Mouse (Mus musculus) layer of hippocampus, postnatal 14 days (tissue): ENCODE measurements around the gene Slc25a17. TPM values are rescaled to one million over a fixed set of nuclear protein-coding genes. Genes with fewer than 3 reads are reported as not detected.

ENCODE experiments used
- DNase-seq, 2 experiments: peaks; one replicate each; pipeline ENCODE4 v3.0.0; 2021 to 2022; ENCODE audit warnings: low spot score in 2 of 2, mixed read lengths in 1 of 2
- long read RNA-seq, 2 experiments: library from polyadenylated mRNA; stranded (forward); transcript quantifications; one replicate each; pipeline ENCODE4 v2.0.0; 2021
- total RNA-seq, 2 experiments: library from RNA; stranded (reverse); gene quantifications; 2 replicates each; pipeline ENCODE4 v1.2.3; 2021

The Slc25a17 gene
- total RNA-seq = 10 to 100 TPM; 57.6 to 63.6 TPM
- long read RNA-seq, experiment 1, transcript Slc25a17-201 (9 exons, 1,724 nt) = major isoform, 59 of 72 reads
- long read RNA-seq, experiment 1, partial matches to known transcripts = 3 of 72 reads
- long read RNA-seq, experiment 1, other reads (novel, unspliced or antisense) = 10 of 72 reads
- long read RNA-seq, experiment 2, transcript Slc25a17-201 (9 exons, 1,724 nt) = major isoform, 69 of 78 reads
- long read RNA-seq, experiment 2, partial matches to known transcripts = 3 of 78 reads
- long read RNA-seq, experiment 2, other reads (novel, unspliced or antisense) = 6 of 78 reads

DNA sequence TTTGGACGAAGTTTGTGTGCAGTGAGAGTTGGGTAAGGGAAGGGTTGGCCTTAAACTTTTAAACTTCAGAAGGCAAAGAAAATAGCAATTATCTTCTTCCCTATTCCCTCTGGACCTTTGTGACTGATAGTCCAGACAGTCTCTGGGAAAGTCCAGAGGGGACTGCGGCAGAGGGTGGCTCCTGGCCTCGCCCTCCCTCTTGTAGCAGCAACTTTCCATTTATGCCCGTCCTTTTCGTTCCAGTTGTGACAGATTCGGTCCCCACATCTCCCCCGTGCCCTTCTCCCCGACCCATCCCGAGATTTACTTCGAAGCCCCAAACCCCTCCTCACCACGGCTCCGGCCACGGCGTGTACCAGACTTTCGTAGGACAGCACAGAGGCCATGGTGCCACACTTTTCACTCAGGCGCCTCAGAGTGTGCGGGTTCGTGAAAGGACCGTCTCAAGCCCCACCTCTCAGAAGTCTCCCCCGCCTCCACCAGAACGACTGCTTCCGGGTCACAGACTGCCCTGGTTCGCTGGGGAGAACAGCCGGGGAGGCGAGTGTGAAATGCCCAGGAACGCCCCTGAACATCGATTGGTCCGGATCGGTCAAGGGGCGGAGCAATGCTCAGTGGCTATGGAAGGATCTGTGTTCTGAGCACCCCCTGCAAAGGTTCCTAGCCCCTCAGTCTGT, at the start of gene Slc25a17:
Gene Slc25a17 (minus strand): TSS at position 468 of the 677 bp plus-strand sequence.
- peak; percentile 88 to 96 for DNase-seq

DNA sequence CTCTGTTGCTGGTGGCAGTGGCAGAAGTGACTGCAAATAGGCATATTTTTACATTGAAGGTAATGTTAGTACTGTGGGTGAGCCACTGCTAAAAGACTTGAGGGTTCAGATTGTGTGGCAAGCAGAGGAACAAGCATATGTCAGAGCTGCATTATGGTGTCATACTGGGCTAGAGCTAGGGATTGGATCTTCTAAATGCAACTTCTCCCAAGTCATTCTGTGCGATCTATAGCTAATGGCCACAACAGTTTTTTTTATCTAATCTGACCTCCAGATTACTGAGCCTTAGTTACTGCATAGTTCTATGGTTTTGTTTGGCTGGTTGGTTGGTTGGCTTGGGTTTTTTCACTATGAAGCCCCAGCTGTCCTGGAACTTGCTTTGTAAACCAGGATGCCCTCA, 47.6 kb upstream of the Slc25a17 start, which contains the start of gene Dnajb7:
Gene Dnajb7 (minus strand): TSS at position 101 of the 400 bp plus-strand sequence.
- no peak for DNase-seq

DNA sequence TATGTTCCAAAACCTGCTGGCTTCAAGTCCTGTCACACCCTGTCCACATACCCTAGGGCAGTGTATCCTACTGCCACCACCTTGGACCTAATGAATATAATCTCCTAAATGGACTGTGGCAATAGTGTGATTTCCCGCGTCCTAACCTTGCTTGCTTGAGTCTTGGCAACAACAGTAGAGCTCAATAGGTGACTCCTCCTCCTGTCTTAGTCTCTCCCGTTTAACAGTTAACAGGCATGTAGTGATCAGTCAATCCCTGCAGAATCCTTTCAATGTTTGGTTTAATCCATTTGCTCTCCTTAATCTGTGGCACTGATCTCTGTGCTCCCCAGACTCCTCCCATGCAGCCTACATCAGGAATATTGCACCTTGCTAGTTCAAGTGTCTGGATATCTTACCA, 44.4 kb upstream of the Slc25a17 start:
- DNase-seq = no peak

DNA sequence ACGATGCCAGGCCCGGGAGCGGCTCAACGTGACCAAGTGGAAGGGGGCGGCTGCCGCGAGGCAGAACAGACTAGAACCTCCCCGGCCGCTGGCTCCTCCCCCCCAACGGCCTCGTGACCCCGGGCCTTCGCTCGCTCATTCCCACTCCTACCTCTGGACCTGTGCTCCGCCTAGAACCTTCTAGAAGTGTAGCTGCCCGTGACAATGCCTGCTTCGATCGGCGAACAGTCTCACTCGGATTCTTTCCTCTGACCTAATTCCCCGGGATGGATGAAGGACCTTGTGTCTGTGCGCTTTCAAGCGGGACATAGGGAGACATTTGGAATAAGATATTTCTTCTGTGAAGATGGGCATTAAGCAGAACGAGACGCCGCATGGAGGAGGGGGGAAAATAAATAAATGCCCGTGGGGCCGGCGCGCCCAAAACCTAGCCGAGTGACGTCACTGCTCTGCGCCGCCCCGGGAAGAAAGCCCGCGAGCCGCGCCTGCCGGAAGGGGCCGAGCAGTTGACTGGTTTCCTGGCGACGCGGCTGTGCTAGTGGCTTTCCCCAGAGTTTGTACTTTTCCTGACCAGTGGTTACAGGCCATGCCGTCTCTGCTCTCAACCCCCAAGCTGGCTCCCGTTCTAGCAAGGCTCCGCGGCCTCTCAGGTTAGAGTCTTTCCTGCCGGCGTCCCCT, 39.2 kb upstream of the Slc25a17 start, which contains the start of the genes St13 and Xpnpep3:
Gene St13 (minus strand): TSS at position 440 of the 678 bp plus-strand sequence.
Gene Xpnpep3 (plus strand): TSS at position 501 of the 678 bp plus-strand sequence.
- DNase-seq = peak; percentile 97 to 99

DNA sequence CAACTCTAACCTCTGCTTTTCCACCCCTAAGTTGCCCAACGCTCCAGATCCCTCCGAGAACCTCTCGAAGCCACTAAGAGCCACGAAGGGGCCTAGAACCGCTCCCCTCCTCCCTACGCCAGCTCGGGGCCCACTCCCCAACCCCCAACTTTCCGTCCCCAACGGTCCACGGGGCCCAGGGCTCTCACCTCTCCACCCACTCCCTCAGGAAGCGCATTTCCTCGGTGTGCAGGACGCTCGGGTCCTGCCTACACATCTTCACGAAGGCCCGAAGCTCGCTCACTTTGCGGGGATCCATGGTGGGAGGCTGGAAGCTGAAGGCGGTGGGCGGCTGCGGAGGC, 38.7 kb upstream of the Slc25a17 start:
- no peak for DNase-seq

DNA sequence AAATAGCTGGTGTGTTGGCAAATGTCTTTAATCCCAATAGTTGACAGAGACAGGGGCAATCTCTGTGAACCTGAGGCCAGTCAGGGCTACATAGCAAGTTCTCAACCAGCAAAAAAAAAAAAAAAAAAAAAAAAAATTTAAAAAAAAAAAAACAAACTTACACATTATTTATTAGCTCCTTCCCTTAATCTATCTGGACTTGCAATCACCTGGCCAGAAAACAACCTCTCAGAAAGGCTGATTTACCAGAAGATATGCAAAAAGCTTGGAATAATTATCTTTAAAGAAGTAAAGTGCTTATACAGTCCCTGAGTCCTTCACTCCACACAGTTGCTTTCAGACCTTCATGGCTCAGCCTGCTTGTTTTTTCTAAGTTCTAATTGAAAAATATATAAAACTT, 37.6 kb upstream of the Slc25a17 start:
- DNase-seq = no peak

DNA sequence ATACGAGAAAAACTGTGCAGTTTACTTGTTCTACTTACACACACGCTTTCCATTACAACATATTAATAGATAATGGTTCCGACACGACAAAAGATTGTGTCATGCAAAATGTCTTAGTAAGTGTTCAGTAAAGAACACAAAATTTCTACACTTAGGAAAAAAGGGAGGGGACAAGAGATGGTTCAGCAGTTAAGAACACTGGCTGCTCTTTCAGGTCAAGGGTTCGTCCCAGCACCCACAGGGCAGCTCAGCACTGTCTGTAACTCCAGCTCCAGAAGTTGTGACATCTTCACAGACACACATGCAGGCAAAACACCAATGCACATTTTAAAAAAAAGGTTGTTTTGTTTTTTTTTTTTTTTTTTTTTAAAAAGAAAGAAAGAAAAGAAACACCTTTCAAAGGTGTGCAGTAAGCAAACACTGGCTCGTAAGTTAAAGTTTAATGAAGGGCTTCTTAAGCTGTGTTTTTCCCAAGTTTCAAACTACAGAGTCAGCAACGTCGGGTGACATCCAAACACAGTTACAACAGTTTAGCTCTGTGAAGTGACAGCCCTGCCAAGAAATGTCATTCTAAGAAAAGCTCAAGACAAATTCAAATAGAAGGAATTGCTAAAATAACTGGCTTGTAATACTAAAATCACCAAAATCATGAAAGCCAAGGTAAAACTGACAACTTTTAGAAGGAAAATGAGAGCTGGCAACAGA, 33.8 kb upstream of the Slc25a17 start:
- no peak for DNase-seq

DNA sequence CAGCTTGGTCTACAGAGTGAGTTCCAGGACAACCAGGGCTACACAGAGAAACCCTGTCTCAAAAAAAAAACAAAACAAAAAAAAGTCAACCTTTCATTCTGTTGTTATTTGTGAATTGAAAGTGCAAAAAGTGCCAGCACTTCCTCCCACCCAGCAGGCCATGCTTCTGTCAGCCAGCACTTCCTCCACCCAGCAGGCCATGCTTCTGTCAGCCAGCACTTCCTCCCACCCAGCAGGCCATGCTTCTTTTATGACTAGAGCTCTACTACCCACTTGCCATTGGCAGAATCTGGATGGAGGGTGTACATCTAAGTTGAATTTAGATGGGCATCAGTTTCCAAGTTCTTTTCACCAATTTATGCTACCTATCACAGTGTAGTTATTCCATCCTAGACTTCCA, 32.4 kb upstream of the Slc25a17 start:
- DNase-seq = peak; percentile 19 to 61

DNA sequence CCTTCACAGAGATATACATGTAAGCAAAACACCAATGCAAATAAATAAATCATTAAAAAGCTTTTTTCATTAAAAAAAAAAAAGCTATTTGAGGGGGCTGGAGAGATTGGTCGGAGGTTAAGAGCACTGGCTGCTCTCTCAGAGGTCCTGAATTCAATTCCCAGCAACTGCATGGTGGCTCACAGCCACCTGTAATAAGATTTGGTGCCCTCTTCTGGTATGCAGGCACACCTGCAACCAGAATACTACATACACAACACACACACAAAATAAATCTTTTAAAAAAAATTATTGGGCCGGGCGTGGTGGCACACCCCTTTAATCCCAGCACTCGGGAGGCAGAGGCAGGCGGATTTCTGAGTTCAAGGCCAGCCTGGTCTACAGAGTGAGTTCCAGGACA, 25.7 kb upstream of the Slc25a17 start:
- no peak for DNase-seq

DNA sequence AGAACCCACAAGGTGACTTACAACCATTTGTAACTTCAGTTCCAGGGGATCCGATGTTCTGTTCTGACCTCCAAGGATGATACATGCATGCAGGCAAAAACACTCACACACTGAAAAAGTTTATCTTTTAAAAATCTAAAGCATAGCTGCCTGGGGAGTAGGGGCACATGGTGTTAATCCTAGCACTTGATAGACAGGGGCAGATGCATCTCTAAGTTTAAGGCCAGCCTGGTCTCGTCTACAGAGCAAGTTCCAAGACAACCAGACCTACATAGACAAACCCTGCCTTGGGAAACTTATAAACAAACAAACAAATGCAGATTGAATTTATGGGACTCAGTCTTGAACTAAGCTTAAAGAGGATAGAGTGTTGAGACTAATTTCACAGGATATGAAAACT, 18.2 kb upstream of the Slc25a17 start:
- DNase-seq = no peak

DNA sequence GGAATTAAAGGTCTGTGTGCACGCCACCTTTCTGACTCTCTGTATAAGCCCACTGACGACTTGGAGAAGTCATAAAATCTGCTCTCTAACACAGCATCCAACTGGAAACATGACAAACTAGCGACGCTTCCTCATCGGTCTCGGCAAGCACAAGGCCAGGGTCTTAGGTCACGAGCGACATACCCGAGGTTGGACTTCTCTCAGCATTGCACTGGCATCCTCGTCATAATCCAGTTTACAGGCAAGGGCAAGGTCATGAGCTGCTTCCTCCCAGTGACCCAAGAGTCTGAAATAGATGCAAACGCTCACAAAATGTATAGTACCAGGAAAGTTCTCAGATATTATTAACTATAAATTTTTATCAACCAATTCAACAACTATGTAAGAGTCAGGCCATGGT, 14.0 kb upstream of the Slc25a17 start:
- DNase-seq = no peak

DNA sequence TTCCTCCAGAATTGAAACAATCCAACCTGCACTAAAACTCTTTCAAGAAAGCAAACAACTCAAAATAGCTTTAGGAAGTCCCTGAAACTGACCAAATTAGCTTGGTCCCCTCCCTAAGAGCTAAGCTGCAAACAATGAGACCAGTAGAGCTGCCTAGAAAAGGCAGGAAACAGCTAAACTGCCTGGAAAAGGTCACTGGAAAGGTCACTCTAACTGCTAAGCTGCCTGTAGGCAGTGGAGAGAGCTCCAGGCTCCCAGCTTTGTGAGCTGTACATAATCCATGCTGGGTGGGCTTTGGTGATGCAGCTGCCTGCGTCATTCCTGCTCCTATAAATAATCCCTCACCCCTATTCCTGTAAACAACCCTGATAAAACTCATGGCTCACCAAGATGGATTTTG, 9.7 kb upstream of the Slc25a17 start:
- DNase-seq = no peak

DNA sequence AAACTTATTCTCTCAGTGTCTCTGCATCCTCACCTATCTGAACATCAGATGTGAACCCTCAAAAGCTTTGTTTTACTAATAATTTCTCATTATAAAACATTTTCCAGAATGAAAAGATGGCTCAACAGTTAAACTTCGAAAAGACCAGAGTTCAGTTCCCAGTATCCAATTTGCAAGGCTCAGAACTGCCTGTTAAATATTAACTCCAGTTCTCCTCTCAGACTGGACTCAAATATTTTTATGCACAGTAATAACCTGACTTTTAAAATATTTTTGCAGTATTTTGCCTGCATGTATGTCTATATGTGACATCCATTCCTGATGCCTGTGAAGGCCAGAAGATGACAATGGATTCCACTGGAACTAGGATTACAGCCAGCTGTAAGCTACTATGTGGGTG, 8.0 kb upstream of the Slc25a17 start:
- no peak for DNase-seq

DNA sequence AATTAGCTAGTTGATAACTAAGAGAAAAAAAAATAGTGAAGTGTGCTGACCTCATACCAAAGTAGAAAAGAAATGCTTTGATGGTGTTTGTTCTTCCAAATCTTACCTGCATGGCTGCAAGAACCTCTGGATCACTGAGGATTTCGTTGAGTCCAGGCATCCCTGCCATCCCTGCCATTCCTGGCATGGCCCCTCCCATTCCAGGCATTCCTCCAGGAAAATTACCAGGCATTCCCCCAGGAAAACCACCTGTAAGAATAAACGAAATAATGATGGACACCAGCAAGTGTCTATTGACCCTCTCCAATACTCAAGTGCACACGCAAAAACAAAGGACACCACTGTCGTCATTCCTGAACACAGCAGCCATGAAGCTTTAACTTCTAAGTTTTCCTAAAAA, 5.6 kb upstream of the Slc25a17 start:
- DNase-seq = no peak

DNA sequence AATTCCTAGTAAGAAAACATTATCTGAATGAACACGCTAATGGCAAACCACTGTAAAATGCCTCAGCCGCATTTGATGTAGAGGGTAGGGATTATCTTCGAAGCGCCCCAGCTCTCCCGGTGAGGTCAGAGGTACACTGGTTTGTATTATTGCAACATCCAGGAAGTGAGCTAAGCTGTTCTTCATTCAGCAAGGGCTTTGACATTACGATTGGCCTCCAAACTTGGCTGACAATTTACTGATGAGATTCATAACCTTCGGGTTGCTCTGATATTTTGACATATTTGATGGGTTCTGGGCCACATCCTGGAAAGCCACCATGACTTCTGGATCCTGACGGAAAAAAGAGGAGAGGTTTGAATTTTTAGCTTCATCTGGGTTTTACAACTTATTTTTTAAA, 4.6 kb upstream of the Slc25a17 start:
- DNase-seq = no peak

DNA sequence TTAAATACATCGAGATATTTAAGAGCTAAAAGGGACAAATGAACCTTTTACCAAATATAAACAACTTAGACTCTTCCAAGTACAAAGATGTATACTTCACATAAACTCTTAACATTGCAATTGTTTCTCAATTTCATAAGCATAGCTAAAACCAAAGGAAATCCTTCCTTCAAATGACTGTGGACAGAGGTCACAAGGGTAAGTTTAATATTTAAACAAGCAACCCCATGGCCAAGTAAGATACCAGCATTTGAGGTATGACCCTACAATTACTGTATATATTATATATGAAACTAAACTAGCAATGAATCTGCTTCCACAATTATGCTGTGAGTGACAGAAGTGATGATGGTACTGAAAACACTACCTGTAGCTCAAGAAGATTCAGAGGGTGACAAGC, 3.7 kb upstream of the Slc25a17 start:
- DNase-seq = no peak

DNA sequence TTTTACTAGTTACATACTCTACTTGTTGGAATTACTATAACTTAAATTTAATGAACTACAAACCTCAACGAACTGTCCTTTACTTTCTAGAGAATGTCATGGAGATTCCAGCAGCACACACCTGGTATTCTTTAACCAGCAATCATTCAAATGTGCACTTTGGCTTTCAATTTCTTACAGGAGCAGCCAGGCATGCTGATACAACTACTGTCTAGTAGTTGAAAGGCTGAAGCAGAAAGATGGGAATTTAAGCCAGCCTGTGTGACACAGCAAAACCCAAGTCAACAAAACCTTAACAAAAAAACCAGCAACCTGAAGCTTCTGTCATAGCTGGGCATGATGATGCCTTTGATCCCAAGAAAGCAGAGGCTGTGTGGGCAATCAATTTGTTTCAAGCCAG, 1.9 kb upstream of the Slc25a17 start:
- DNase-seq = no peak

DNA sequence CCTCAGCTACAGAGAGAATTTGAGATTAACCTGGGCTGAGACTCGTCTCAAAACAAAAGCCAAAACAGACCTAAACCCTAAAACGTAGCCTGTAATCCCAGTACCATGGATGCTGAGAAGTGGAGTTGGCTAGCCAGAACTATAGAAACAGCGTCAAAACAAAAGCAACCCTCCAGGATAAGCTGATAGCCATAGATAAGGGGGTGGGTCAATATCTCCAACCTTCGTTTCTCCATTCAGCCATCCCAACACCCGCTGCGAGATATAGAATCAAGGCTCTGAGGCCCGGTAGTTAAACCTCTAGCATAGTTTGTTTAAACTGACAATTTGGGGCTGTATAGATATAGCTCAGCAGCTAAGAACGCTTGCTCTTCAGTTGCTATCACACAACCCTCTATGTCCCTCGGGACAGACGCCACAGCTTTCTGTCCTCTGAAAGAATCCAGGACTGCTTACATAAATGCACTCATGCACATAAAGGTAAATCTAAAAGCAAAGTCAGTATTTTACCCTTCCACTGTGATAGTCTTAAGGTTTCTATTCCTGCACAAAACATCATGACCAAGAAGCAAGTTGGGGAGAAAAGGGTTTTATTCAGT, 904 bp upstream of the Slc25a17 start:
- DNase-seq = no peak

DNA sequence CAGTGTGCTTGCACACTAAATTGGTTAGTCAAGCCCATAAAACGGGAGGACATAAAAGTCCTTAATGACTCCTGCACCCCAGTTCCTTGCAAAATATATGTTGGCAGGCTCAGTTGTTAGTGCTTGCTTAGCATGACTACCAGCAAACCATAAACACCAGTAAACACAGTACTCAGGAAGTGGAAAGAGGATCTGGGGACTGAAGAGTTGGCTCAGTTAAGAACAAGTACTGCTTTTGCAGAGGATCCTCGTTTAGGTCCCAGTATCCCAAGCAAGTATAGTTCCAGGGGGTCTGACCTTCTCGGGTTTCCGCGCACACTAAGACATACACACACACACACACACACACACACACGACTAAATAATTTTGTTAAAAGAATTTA, 401 bp upstream of the Slc25a17 start:
- DNase-seq = no peak

DNA sequence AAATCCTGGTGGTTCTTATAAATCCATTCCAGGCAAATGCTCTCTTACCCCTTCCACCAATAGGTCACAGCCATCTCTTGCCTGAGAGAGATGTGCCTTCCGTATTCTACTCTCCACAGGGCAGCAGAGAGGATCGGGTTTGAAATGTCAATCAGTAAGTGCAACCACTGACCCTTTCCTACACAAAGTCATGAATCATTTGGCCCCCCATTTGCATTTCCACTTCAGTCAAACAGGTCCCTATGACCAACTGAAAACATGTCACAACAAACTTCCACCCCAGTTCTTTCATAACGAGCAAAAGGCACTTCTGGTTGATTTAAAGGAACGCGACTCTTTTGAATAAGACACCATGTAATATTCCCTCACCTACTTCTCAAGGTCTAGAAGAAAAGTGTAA, 1.2 kb downstream of the Slc25a17 start:
- no peak for DNase-seq

DNA sequence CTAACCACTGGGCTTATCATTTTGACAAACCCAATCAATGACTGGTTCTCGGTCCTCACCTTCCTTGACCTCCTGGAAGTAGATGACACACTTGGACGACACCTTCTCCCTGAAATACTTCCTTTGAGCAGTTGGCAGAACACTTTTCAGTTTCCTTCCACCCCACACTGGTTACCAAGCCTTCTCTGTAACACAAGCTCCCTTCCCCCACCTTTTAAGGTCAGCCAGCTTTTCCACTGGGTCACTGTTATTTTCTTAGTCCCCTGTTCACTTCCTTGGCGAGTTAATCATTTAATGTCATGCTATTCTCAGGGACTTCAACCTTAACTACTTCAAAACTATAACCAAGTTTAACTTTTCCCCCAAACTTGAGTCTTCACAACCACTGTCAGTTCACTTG, 1.7 kb downstream of the Slc25a17 start:
- no peak for DNase-seq
